Mouse (Mus musculus) limb, embryonic 13.5 days (tissue): Measurements from ENCODE around the gene Shroom3. TPM values are rescaled to one million over a fixed set of nuclear protein-coding genes. Genes with fewer than 3 reads are reported as not detected.

Experiments used
- ATAC-seq: fragments of 200-750 bp; cut with Nextera tagmentation; 2 replicates; pipeline ENCODE4 v1.8.0; 2017; ENCODE audit warnings: low read depth, moderate number of reproducible peaks, moderate TSS enrichment; ENCODE audit not compliant: low FRiP score
- H3K27ac ChIP-seq: fragments of 300-500 bp; sonication (generic); 2 replicates; pipeline ENCODE4 v1.5.1; 2015; ENCODE audit warnings: inconsistent platforms, mild to moderate bottlenecking, moderate library complexity
- H3K27me3 ChIP-seq: fragments of 300-500 bp; sonication (generic); 2 replicates; pipeline ENCODE4 v1.6.1; 2015; ENCODE audit warnings: mild to moderate bottlenecking, inconsistent platforms
- H3K36me3 ChIP-seq: fragments of 300-500 bp; sonication (generic); 2 replicates; pipeline ENCODE4 v1.6.1; 2015; ENCODE audit warnings: inconsistent platforms, mild to moderate bottlenecking, moderate library complexity
- H3K4me1 ChIP-seq: fragments of 300-500 bp; sonication (generic); 2 replicates; pipeline ENCODE4 v1.6.1; 2015; ENCODE audit warnings: inconsistent platforms
- H3K4me2 ChIP-seq: fragments of 300-500 bp; sonication (generic); replicated peaks from 2 replicates; pipeline ENCODE4 v1.6.1; 2015; ENCODE audit warnings: inconsistent platforms, mild to moderate bottlenecking, moderate library complexity
- H3K4me3 ChIP-seq: fragments of 300-500 bp; sonication (generic); 2 replicates; pipeline ENCODE4 v1.5.1; 2015; ENCODE audit warnings: moderate library complexity, mild to moderate bottlenecking, inconsistent platforms
- H3K9ac ChIP-seq: fragments of 300-500 bp; sonication (generic); 2 replicates; pipeline ENCODE4 v1.6.1; 2015; ENCODE audit warnings: mild to moderate bottlenecking, inconsistent platforms
- H3K9me3 ChIP-seq: fragments of 300-500 bp; sonication (generic); 2 replicates; pipeline ENCODE4 v1.6.1; 2016; ENCODE audit warnings: inconsistent platforms
- WGBS: fragments of 180-500 bp; shearing (Covaris S2); methylation state at CpG from one replicate; pipeline ENCODE4 v1.1.7; 2015; 5-methylcytosine and 5-hydroxymethylcytosine counted together
- polyA plus RNA-seq: library from polyadenylated mRNA; unstranded; fragments of >200 nt; fragmentation: Nextera tagmentation; extraction: Ambion mirVana; gene quantifications from 2 replicates; pipeline ENCODE4 v1.2.1, GENCODE M21; 2015

The Shroom3 gene
- polyA plus RNA-seq, 1 experiment from 2014 or later = 3.8 TPM

GRCm38 (mm10) chr5:92893284-92893683, 210.0 kb downstream of the Shroom3 start:
- 31% methylated on average over 4 of the region's 4 CpGs for WGBS
- H3K4me3 ChIP-seq = no peak overlapping the region
- H3K27ac ChIP-seq = no peak overlapping the region

GRCm38 (mm10) chr5:92893711-92894110, 210.5 kb downstream of the Shroom3 start:
- ATAC-seq = no peak
- Histone ChIP-seq H3K4me1 (peaks cover 22% of the 10 kb centered on the region), H3K36me3 (no peaks in the 10 kb centered on the region), H3K4me2 (no peak overlapping the region), H3K9ac (no peak overlapping the region), H3K27me3 (no peaks in the 10 kb centered on the region), H3K9me3 (no peaks in the 10 kb centered on the region), H3K27ac (no peak overlapping the region), H3K4me3 (no peak overlapping the region)
- 0% methylated on average over 1 of the region's 1 CpGs for WGBS

More at GRCm38 (mm10) chr5:92893284-92893683, 210.0 kb downstream of the Shroom3 start:
- peaks cover 18% of the 10 kb centered on the region for H3K4me1 ChIP-seq
- no peak for ATAC-seq
- H3K9me3 ChIP-seq = no peaks in the 10 kb centered on the region
- H3K9ac ChIP-seq = no peak overlapping the region
- no peaks in the 10 kb centered on the region for H3K36me3 ChIP-seq
- no peak overlapping the region for H3K4me2 ChIP-seq
- no peaks in the 10 kb centered on the region for H3K27me3 ChIP-seq

GRCm38 (mm10) chr5:92895877-92896276, 212.6 kb downstream of the Shroom3 start:
- no peak for ATAC-seq
- 94% methylated on average over 8 of the region's 8 CpGs for WGBS
- H3K4me1 ChIP-seq = peaks cover 40% of the 10 kb centered on the region
- no peak overlapping the region for H3K4me3 ChIP-seq
- no peaks in the 10 kb centered on the region for H3K9me3 ChIP-seq
- H3K27ac ChIP-seq = no peak overlapping the region
- no peak overlapping the region for H3K9ac ChIP-seq
- no peaks in the 10 kb centered on the region for H3K36me3 ChIP-seq
- H3K27me3 ChIP-seq = no peaks in the 10 kb centered on the region
- H3K4me2 ChIP-seq = no peak overlapping the region

- H3K27ac ChIP-seq = no peak overlapping the region; the same call in 1 of the 2 replicates
- no peak overlapping the region for H3K4me3 ChIP-seq
- H3K27me3 ChIP-seq = no peaks in the 10 kb centered on the region
- H3K4me1 ChIP-seq = peaks cover 40% of the 10 kb centered on the region
- no peak overlapping the region for H3K9ac ChIP-seq
- H3K9me3 ChIP-seq = no peaks in the 10 kb centered on the region
- ATAC-seq = no peak
- peak overlapping the region; percentile 95; the same call in 1 of the 2 replicates for H3K4me2 ChIP-seq
- 65% methylated on average over 1 of the region's 1 CpGs for WGBS
- H3K36me3 ChIP-seq = no peaks in the 10 kb centered on the region
Observed at GRCm38 (mm10) chr5:92896725-92897280, 213.6 kb downstream of the Shroom3 start.

GRCm38 (mm10) chr5:92897766-92898745, 214.8 kb downstream of the Shroom3 start:
- H3K4me2 ChIP-seq = peak overlapping the region; percentile 95
- H3K27me3 ChIP-seq = no peaks in the 10 kb centered on the region
- peak overlapping the region; percentile 87 for H3K9ac ChIP-seq
- H3K27ac ChIP-seq = peak overlapping the region; percentile 61; the same call in 1 of the 2 replicates
- no peaks in the 10 kb centered on the region for H3K9me3 ChIP-seq
- H3K36me3 ChIP-seq = no peaks in the 10 kb centered on the region
- ATAC-seq = peak; percentile 93
- peaks cover 40% of the 10 kb centered on the region for H3K4me1 ChIP-seq
- peak overlapping the region; percentile 72 for H3K4me3 ChIP-seq
- under 1% methylated on average over 94 of the region's 96 CpGs for WGBS

GRCm38 (mm10) chr5:92900470-92900869, 217.2 kb downstream of the Shroom3 start:
- ATAC-seq = no peak
- Histone ChIP-seq H3K4me1 (peaks cover 44% of the 10 kb centered on the region), H3K4me3 (no peak overlapping the region), H3K9me3 (no peaks in the 10 kb centered on the region), H3K4me2 (no peak overlapping the region), H3K36me3 (no peaks in the 10 kb centered on the region), H3K27me3 (no peaks in the 10 kb centered on the region), H3K27ac (no peak overlapping the region), H3K9ac (no peak overlapping the region)
- WGBS = 49% methylated on average over 5 of the region's 5 CpGs

- WGBS = 49% methylated on average over 7 of the region's 7 CpGs
- ATAC-seq = no peak
- no peak overlapping the region for H3K27ac ChIP-seq
Observed at GRCm38 (mm10) chr5:92901870-92902269, 218.6 kb downstream of the Shroom3 start.

GRCm38 (mm10) chr5:92905146-92905545, 221.9 kb downstream of the Shroom3 start:
- Histone ChIP-seq H3K9me3 (peaks cover 7% of the 10 kb centered on the region), H3K36me3 (peaks cover 8% of the 10 kb centered on the region; the same call in 1 of the 2 replicates), H3K4me1 (peaks cover 24% of the 10 kb centered on the region), H3K9ac (peak overlapping the region; percentile 39; the same call in 1 of the 2 replicates), H3K27me3 (no peaks in the 10 kb centered on the region), H3K4me3 (no peak overlapping the region), H3K27ac (no peak overlapping the region), H3K4me2 (peak overlapping the region; percentile 14; the same call in 1 of the 2 replicates)
- WGBS = 64% methylated on average over 9 of the region's 9 CpGs
- no peak for ATAC-seq

More at GRCm38 (mm10) chr5:92901870-92902269, 218.6 kb downstream of the Shroom3 start:
- Histone ChIP-seq H3K4me2 (no peak overlapping the region), H3K36me3 (no peaks in the 10 kb centered on the region), H3K4me1 (peaks cover 47% of the 10 kb centered on the region), H3K9me3 (no peaks in the 10 kb centered on the region), H3K27me3 (no peaks in the 10 kb centered on the region), H3K4me3 (no peak overlapping the region), H3K9ac (no peak overlapping the region)

- WGBS = 11% methylated on average over 8 of the region's 8 CpGs
- Histone ChIP-seq H3K9ac (peak overlapping the region; percentile 39; the same call in 1 of the 2 replicates), H3K4me1 (peaks cover 20% of the 10 kb centered on the region), H3K4me2 (peak overlapping the region; percentile 14; the same call in 1 of the 2 replicates), H3K27ac (no peak overlapping the region; the same call in 1 of the 2 replicates), H3K36me3 (peaks cover 9% of the 10 kb centered on the region), H3K9me3 (peaks cover 7% of the 10 kb centered on the region), H3K27me3 (no peaks in the 10 kb centered on the region), H3K4me3 (no peak overlapping the region)
- ATAC-seq = peak; percentile 66
Observed at GRCm38 (mm10) chr5:92905594-92906008, 222.4 kb downstream of the Shroom3 start.

GRCm38 (mm10) chr5:92908227-92908626, 225.0 kb downstream of the Shroom3 start:
- Histone ChIP-seq H3K9ac (no peak overlapping the region), H3K27ac (no peak overlapping the region), H3K27me3 (no peaks in the 10 kb centered on the region), H3K4me3 (no peak overlapping the region), H3K4me2 (no peak overlapping the region), H3K9me3 (peaks cover 7% of the 10 kb centered on the region), H3K4me1 (peaks cover 18% of the 10 kb centered on the region), H3K36me3 (peaks cover 12% of the 10 kb centered on the region)
- 84% methylated on average over 4 of the region's 4 CpGs for WGBS
- ATAC-seq = no peak

- Histone ChIP-seq H3K4me1 (peaks cover 17% of the 10 kb centered on the region), H3K27me3 (no peaks in the 10 kb centered on the region), H3K9ac (no peak overlapping the region), H3K4me2 (no peak overlapping the region), H3K4me3 (no peak overlapping the region), H3K9me3 (peaks cover 7% of the 10 kb centered on the region), H3K36me3 (peaks cover 12% of the 10 kb centered on the region), H3K27ac (no peak overlapping the region)
- 85% methylated on average over 3 of the region's 3 CpGs for WGBS
- ATAC-seq = no peak
Observed at GRCm38 (mm10) chr5:92910838-92911237, 227.6 kb downstream of the Shroom3 start.

GRCm38 (mm10) chr5:92915421-92915820, 232.2 kb downstream of the Shroom3 start:
- Histone ChIP-seq H3K27me3 (no peaks in the 10 kb centered on the region), H3K36me3 (peaks cover 4% of the 10 kb centered on the region; the same call in 1 of the 2 replicates), H3K4me2 (no peak overlapping the region), H3K9ac (no peak overlapping the region), H3K4me1 (peaks cover 27% of the 10 kb centered on the region), H3K27ac (no peak overlapping the region), H3K4me3 (no peak overlapping the region), H3K9me3 (no peaks in the 10 kb centered on the region)
- WGBS = 19% methylated on average over 10 of the region's 10 CpGs
- ATAC-seq = no peak
